Mouse (Mus musculus) kidney, adult 2 months (tissue): ENCODE data around the gene Cdc16. TPM values are rescaled to one million over a fixed set of nuclear protein-coding genes. Genes with fewer than 3 reads are reported as not detected.
A peak's percentile ranks its signal among the peaks of the same experiment; 100 is the strongest.

Experiments
- DNase-seq: peaks from one replicate; pipeline ENCODE4 v3.0.0; 2021
- H3K27ac ChIP-seq: fragments of 200-500 bp; 2 replicates; pipeline ENCODE4 v1.5.1; 2012; ENCODE audit warnings: low read depth, low read length, control low read depth, inconsistent platforms; ENCODE audit not compliant: insufficient read depth
- H3K27me3 ChIP-seq: fragments of 200-500 bp; replicated peaks from 2 replicates; pipeline ENCODE4 v1.6.1; 2012; ENCODE audit warnings: mild to moderate bottlenecking, moderate library complexity, low read length, inconsistent platforms; ENCODE audit not compliant: control insufficient read depth, insufficient read depth
- H3K36me3 ChIP-seq: fragments of 200-500 bp; 2 replicates; pipeline ENCODE4 v1.6.1; 2012; ENCODE audit warnings: mild to moderate bottlenecking, moderate library complexity, low read length, inconsistent platforms; ENCODE audit not compliant: control insufficient read depth, insufficient read depth
- H3K4me1 ChIP-seq: fragments of 200-500 bp; 2 replicates; pipeline ENCODE4 v1.6.1; 2011; ENCODE audit warnings: low read length; ENCODE audit not compliant: control insufficient read depth, insufficient read depth
- H3K4me3 ChIP-seq: fragments of 200-500 bp; 2 replicates; pipeline ENCODE4 v1.5.1; 2011; ENCODE audit warnings: mild to moderate bottlenecking, low read depth, low read length, control low read depth; ENCODE audit not compliant: insufficient read depth
- CTCF ChIP-seq: fragments of 200-500 bp; conservative IDR thresholded peaks from 2 replicates; pipeline ENCODE4 v1.5.1; 2011; ENCODE audit warnings: low read depth, mild to moderate bottlenecking, control low read depth, low read length, moderate library complexity, mixed read lengths; ENCODE audit not compliant: insufficient read depth, insufficient read length
- POLR2A ChIP-seq: fragments of 200-500 bp; IDR thresholded peaks from one replicate; pipeline ENCODE4 v1.6.1; 2011; ENCODE audit warnings: low read depth, low read length, control low read depth
- WGBS: fragments of 180-500 bp; shearing (Covaris S2); methylation state at CpG from one replicate; pipeline ENCODE4 v1.1.7; 2018; 5-methylcytosine and 5-hydroxymethylcytosine counted together
- polyA plus RNA-seq: library from polyadenylated mRNA; depleted of rRNA; stranded (reverse); fragments of >200 nt; gene quantifications from 2 replicates; pipeline ENCODE4 v1.2.3, GENCODE M21; 2012; rRNA removed

The Cdc16 gene
- 30.2 and 33.1 TPM in 2 replicates for polyA plus RNA-seq

- 7% methylated on average over 40 of the region's 40 CpGs for WGBS
- TF ChIP-seq CTCF (no peak), POLR2A (peak; percentile 36)
- DNase-seq, result peak; percentile 93
- H3K4me1 ChIP-seq, result peaks cover 5% of the 10 kb centered on the region; the same call in 1 of the 2 replicates
- H3K27ac ChIP-seq, result peak within 1 kb of the TSS; percentile 44
- H3K27me3 ChIP-seq, result no peaks in the 10 kb centered on the region; the same call in 1 of the 2 replicates
- H3K4me3 ChIP-seq, result peak within 1 kb of the TSS; percentile 78
- H3K36me3 ChIP-seq, result no peaks in the 10 kb centered on the region; the same call in 1 of the 2 replicates
Observed at GRCm38 (mm10) chr8:13756982-13757804, at the start of gene Cdc16. Gene Cdc16 (plus strand): TSS chr8:13757676.

GRCm38 (mm10) chr8:13708514-13708913 lies 49.0 kb upstream of the Cdc16 start:
- Histone ChIP-seq H3K36me3 (no peaks in the 10 kb centered on the region), H3K4me3 (no peak overlapping the region), H3K27me3 (no peaks in the 10 kb centered on the region), H3K27ac (no peak overlapping the region), H3K4me1 (no peaks in the 10 kb centered on the region)
- 92% methylated on average over 5 of the region's 5 CpGs for WGBS
- DNase-seq, result no peak
- TF ChIP-seq CTCF, result no peak
- no peak for TF ChIP-seq POLR2A

- 92% methylated on average over 8 of the region's 8 CpGs for WGBS
- Histone ChIP-seq H3K27ac (no peak overlapping the region), H3K4me1 (no peaks in the 10 kb centered on the region), H3K4me3 (no peak overlapping the region), H3K27me3 (no peaks in the 10 kb centered on the region), H3K36me3 (no peaks in the 10 kb centered on the region)
- DNase-seq, result no peak
- TF ChIP-seq CTCF (no peak), POLR2A (no peak)
Observed at GRCm38 (mm10) chr8:13718980-13719379, 38.5 kb upstream of the Cdc16 start.

- no peaks in the 10 kb centered on the region for H3K27me3 ChIP-seq
- no peaks in the 10 kb centered on the region for H3K36me3 ChIP-seq
- H3K4me3 ChIP-seq, result no peak overlapping the region
- H3K4me1 ChIP-seq, result no peaks in the 10 kb centered on the region
- DNase-seq, result peak; percentile 54
- no peak overlapping the region for H3K27ac ChIP-seq
- TF ChIP-seq POLR2A, result no peak
- TF ChIP-seq CTCF, result peak; percentile 39
Observed at GRCm38 (mm10) chr8:13725722-13726121, 31.8 kb upstream of the Cdc16 start.

- DNase-seq, result no peak
Observed at GRCm38 (mm10) chr8:13727469-13728094, 29.9 kb upstream of the Cdc16 start.

GRCm38 (mm10) chr8:13740323-13740770 lies 17.1 kb upstream of the Cdc16 start:
- Histone ChIP-seq H3K36me3 (no peaks in the 10 kb centered on the region), H3K27me3 (no peaks in the 10 kb centered on the region), H3K27ac (peak overlapping the region; percentile 37; the same call in 1 of the 2 replicates), H3K4me3 (no peak overlapping the region), H3K4me1 (no peaks in the 10 kb centered on the region)
- peak; percentile 65 for DNase-seq
- whole genome bisulfite sequencing, result 5% methylated on average over 6 of the region's 6 CpGs
- no peak for TF ChIP-seq POLR2A
- TF ChIP-seq CTCF, result no peak

More at GRCm38 (mm10) chr8:13727469-13728094, 29.9 kb upstream of the Cdc16 start:
- Histone ChIP-seq H3K27me3 (no peaks in the 10 kb centered on the region), H3K4me1 (no peaks in the 10 kb centered on the region), H3K36me3 (no peaks in the 10 kb centered on the region), H3K27ac (no peak overlapping the region), H3K4me3 (no peak overlapping the region)
- TF ChIP-seq POLR2A, result no peak
- TF ChIP-seq CTCF, result no peak
- WGBS, result 52% methylated on average over 10 of the region's 10 CpGs
